Mouse (Mus musculus) heart, postnatal 0 days (tissue): ENCODE data around the gene Col1a2. TPM values are rescaled to one million over a fixed set of nuclear protein-coding genes. Genes with fewer than 3 reads are reported as not detected.
A peak's percentile ranks its signal among the peaks of the same experiment; 100 is the strongest.

Experiments
- ATAC-seq: fragments of 200-750 bp; cut with Nextera tagmentation; 2 replicates; pipeline ENCODE4 v1.8.0; 2017; ENCODE audit warnings: low read depth, moderate number of reproducible peaks, moderate library complexity; ENCODE audit not compliant: insufficient read depth
- DNase-seq: peaks from one replicate; pipeline ENCODE4 v3.0.0-alpha.2; 2016; ENCODE audit warnings: low spot score
- H3K27ac ChIP-seq: fragments of 300-500 bp; sonication (generic); 2 replicates; pipeline ENCODE4 v1.5.1; 2014; ENCODE audit warnings: low read depth, mild to moderate bottlenecking
- H3K27me3 ChIP-seq: fragments of 300-500 bp; sonication (generic); 2 replicates; pipeline ENCODE4 v1.6.1; 2014; ENCODE audit warnings: low read length, mixed read lengths; ENCODE audit not compliant: control insufficient read depth, insufficient read depth
- H3K36me3 ChIP-seq: fragments of 300-500 bp; sonication (generic); replicated peaks from 2 replicates; pipeline ENCODE4 v1.6.1; 2014; ENCODE audit warnings: low read length, mixed read lengths; ENCODE audit not compliant: control insufficient read depth, insufficient read depth
- H3K4me1 ChIP-seq: fragments of 300-500 bp; sonication (generic); 2 replicates; pipeline ENCODE4 v1.6.1; 2014; ENCODE audit warnings: antibody characterized with exemption; ENCODE audit not compliant: control insufficient read depth, insufficient read depth
- H3K4me2 ChIP-seq: fragments of 300-500 bp; sonication (generic); 2 replicates; pipeline ENCODE4 v1.6.1; 2014; ENCODE audit warnings: low read depth, mild to moderate bottlenecking, low read length, moderate library complexity
- H3K4me3 ChIP-seq: fragments of 300-500 bp; sonication (generic); 2 replicates; pipeline ENCODE4 v1.5.1; 2014; ENCODE audit warnings: low read depth, low read length
- H3K9ac ChIP-seq: fragments of 300-500 bp; sonication (generic); replicated peaks from 2 replicates; pipeline ENCODE4 v1.6.1; 2014; ENCODE audit warnings: low read depth, low read length, mixed read lengths
- H3K9me3 ChIP-seq: fragments of 300-500 bp; sonication (generic); replicated peaks from 2 replicates; pipeline ENCODE4 v1.6.1; 2016; ENCODE audit warnings: low read length; ENCODE audit not compliant: control insufficient read depth
- CTCF ChIP-seq: IDR thresholded peaks from 2 replicates; pipeline ENCODE4 v1.5.1; 2016; ENCODE audit warnings: antibody characterized with exemption, control low read depth, low read depth
- EP300 ChIP-seq: IDR thresholded peaks from 2 replicates; pipeline ENCODE4 v1.6.1; 2016; ENCODE audit warnings: antibody characterized with exemption, low read depth
- WGBS: fragments of 180-500 bp; shearing (Covaris S2); extraction: QIAGEN DNeasy Blood & Tissue Kit; methylation state at CpG from one replicate; pipeline ENCODE4 v1.1.7; 2014; 5-methylcytosine and 5-hydroxymethylcytosine counted together
- polyA plus RNA-seq: library from polyadenylated mRNA; unstranded; fragments of >200 nt; fragmentation: Nextera tagmentation; extraction: Ambion mirVana; gene quantifications from 2 replicates; pipeline ENCODE4 v1.2.1, GENCODE M21; 2015
- total RNA-seq: library from RNA; depleted of rRNA; stranded (reverse); fragments of >200 nt; gene quantifications from 2 replicates; pipeline ENCODE4 v1.2.3, GENCODE M21; 2014; ENCODE audit warnings: low replicate concordance

Gene Col1a2
- total and polyA plus RNA-seq, 2 experiments from 2014 or later: 197 to 430 TPM

- Histone ChIP-seq H3K27ac (peak overlapping the region; percentile 82), H3K4me3 (peak overlapping the region; percentile 53), H3K36me3 (no peaks in the 10 kb centered on the region), H3K4me1 (no peaks in the 10 kb centered on the region), H3K4me2 (peak overlapping the region; percentile 74), H3K9ac (peak overlapping the region; percentile 53), H3K9me3 (no peaks in the 10 kb centered on the region), H3K27me3 (peaks cover 9% of the 10 kb centered on the region)
- ATAC-seq (no peak), DNase-seq (peak; percentile 34)
- WGBS: 11% methylated on average over 11 of the region's 11 CpGs
- no peak for TF ChIP-seq EP300
- TF ChIP-seq CTCF: no peak
These were observed 1.5 kb downstream of the Col1a2 start for GRCm38 (mm10) chr6:4506106-4506505.

GRCm38 (mm10) chr6:4506791-4507190 is 2.2 kb downstream of the Col1a2 start:
- DNase-seq (no peak), ATAC-seq (no peak)
- Histone ChIP-seq H3K27ac (0 out of 2 replicates have a peak overlapping the region, but pooled peaks have one; percentile 82), H3K4me2 (peak overlapping the region; percentile 74), H3K9me3 (no peaks in the 10 kb centered on the region), H3K4me1 (no peaks in the 10 kb centered on the region), H3K36me3 (no peaks in the 10 kb centered on the region), H3K9ac (0 out of 2 replicates have a peak overlapping the region, but pooled peaks have one; percentile 53), H3K4me3 (peak overlapping the region; percentile 53), H3K27me3 (peaks cover 9% of the 10 kb centered on the region)
- TF ChIP-seq CTCF: no peak
- TF ChIP-seq EP300: no peak
- 68% methylated on average over 5 of the region's 5 CpGs for WGBS

GRCm38 (mm10) chr6:4507323-4507722 is 2.7 kb downstream of the Col1a2 start:
- DNase-seq (no peak), ATAC-seq (no peak)
- no peak overlapping the region for H3K27ac ChIP-seq
- no peak overlapping the region for H3K9ac ChIP-seq
- no peaks in the 10 kb centered on the region for H3K4me1 ChIP-seq
- WGBS: 70% methylated on average over 1 of the region's 1 CpGs
- H3K36me3 ChIP-seq: no peaks in the 10 kb centered on the region
- H3K4me3 ChIP-seq: peak overlapping the region; percentile 53; the same call in 1 of the 2 replicates
- no peak for TF ChIP-seq EP300
- no peak for TF ChIP-seq CTCF
- H3K4me2 ChIP-seq: peak overlapping the region; percentile 74
- peaks cover 9% of the 10 kb centered on the region for H3K27me3 ChIP-seq
- H3K9me3 ChIP-seq: no peaks in the 10 kb centered on the region

- H3K36me3 ChIP-seq: no peaks in the 10 kb centered on the region
- DNase-seq (no peak), ATAC-seq (no peak)
- H3K4me2 ChIP-seq: peak overlapping the region; percentile 1; the same call in 1 of the 2 replicates
- H3K9ac ChIP-seq: no peak overlapping the region
- no peak overlapping the region for H3K4me3 ChIP-seq
- no peaks in the 10 kb centered on the region for H3K9me3 ChIP-seq
- peaks cover 9% of the 10 kb centered on the region for H3K27me3 ChIP-seq
- TF ChIP-seq EP300 (no peak), CTCF (no peak)
- H3K27ac ChIP-seq: no peak overlapping the region
- H3K4me1 ChIP-seq: no peaks in the 10 kb centered on the region
- WGBS: 73% methylated on average over 4 of the region's 4 CpGs
These were observed 3.7 kb downstream of the Col1a2 start for GRCm38 (mm10) chr6:4508279-4508678.

GRCm38 (mm10) chr6:4509395-4509794 is 4.8 kb downstream of the Col1a2 start:
- TF ChIP-seq EP300 (no peak), CTCF (no peak)
- Histone ChIP-seq H3K9ac (no peak overlapping the region), H3K4me3 (no peak overlapping the region)

GRCm38 (mm10) chr6:4514671-4515070 is 10.1 kb downstream of the Col1a2 start:
- H3K27ac ChIP-seq: no peak overlapping the region
- H3K9ac ChIP-seq: no peak overlapping the region
- no peaks in the 10 kb centered on the region for H3K36me3 ChIP-seq
- no peak overlapping the region for H3K4me3 ChIP-seq
- DNase-seq (no peak), ATAC-seq (no peak)
- H3K27me3 ChIP-seq: no peaks in the 10 kb centered on the region
- TF ChIP-seq EP300: no peak
- no peak for TF ChIP-seq CTCF
- no peaks in the 10 kb centered on the region for H3K9me3 ChIP-seq
- H3K4me1 ChIP-seq: no peaks in the 10 kb centered on the region
- WGBS: 77% methylated on average over 2 of the region's 2 CpGs
- H3K4me2 ChIP-seq: no peak overlapping the region

More at GRCm38 (mm10) chr6:4509395-4509794, 4.8 kb downstream of the Col1a2 start:
- ATAC-seq (no peak), DNase-seq (no peak)
- 68% methylated on average over 4 of the region's 4 CpGs for WGBS
- no peaks in the 10 kb centered on the region for H3K9me3 ChIP-seq
- no peak overlapping the region for H3K4me2 ChIP-seq
- no peaks in the 10 kb centered on the region for H3K4me1 ChIP-seq
- H3K36me3 ChIP-seq: no peaks in the 10 kb centered on the region
- H3K27me3 ChIP-seq: peaks cover 7% of the 10 kb centered on the region
- H3K27ac ChIP-seq: no peak overlapping the region
